Mouse (Mus musculus): ENCODE data around the gene 9030025P20Rik. TPM values are rescaled to one million over a fixed set of nuclear protein-coding genes. Genes with fewer than 3 reads are reported as not detected.
"Not testable (repeated sequence)": the region's sequence is repeated elsewhere in the genome, so short reads cannot be mapped to it uniquely, and the experiment has no call there.

9030025P20Rik gene
- 4.8 and 8.6 TPM in 2 replicates for total RNA-seq (2021)
- long read RNA-seq, experiment 1, partial matches to known transcripts: 2 of 6 reads
- long read RNA-seq, experiment 1, other reads (novel, unspliced or antisense): 4 of 6 reads
- long read RNA-seq, experiment 2, partial matches to known transcripts: 2 of 7 reads
- long read RNA-seq, experiment 2, other reads (novel, unspliced or antisense): 4 of 7 reads

GRCm38 (mm10) chr17:14978362-14979038 is at the start of gene 9030025P20Rik, which contains the start of gene Gm3417:
Gene 9030025P20Rik, plus strand, starts transcription at chr17:14978468.
Gene Gm3417, minus strand, starts transcription at chr17:14978790.
- not testable (repeated sequence) for DNase-seq

- no peak for DNase-seq
These were observed 49.6 kb upstream of the 9030025P20Rik start for GRCm38 (mm10) chr17:14928631-14929030.

- no peak for DNase-seq
These were observed 47.6 kb upstream of the 9030025P20Rik start for GRCm38 (mm10) chr17:14930697-14931096.

- no peak for DNase-seq
These were observed 46.8 kb upstream of the 9030025P20Rik start for GRCm38 (mm10) chr17:14931469-14931868.

GRCm38 (mm10) chr17:14935280-14935679 is 43.0 kb upstream of the 9030025P20Rik start:
- not testable (repeated sequence) for DNase-seq

GRCm38 (mm10) chr17:14935841-14936605 is 42.2 kb upstream of the 9030025P20Rik start:
- peak; percentile 18 for DNase-seq

GRCm38 (mm10) chr17:14942181-14942580 is 36.1 kb upstream of the 9030025P20Rik start:
- DNase-seq: not testable (repeated sequence)

- DNase-seq: peak; percentile 100
These were observed 35.1 kb upstream of the 9030025P20Rik start, which contains the start of the genes Wdr27 and 1600012H06Rik for GRCm38 (mm10) chr17:14943009-14943728. Gene Wdr27, minus strand, starts transcription at chr17:14943158. Gene 1600012H06Rik, plus strand, starts transcription at chr17:14943184.

GRCm38 (mm10) chr17:14943729-14944059 is 34.6 kb upstream of the 9030025P20Rik start:
- no peak for DNase-seq

GRCm38 (mm10) chr17:14944551-14944950 is 33.7 kb upstream of the 9030025P20Rik start:
- peak; percentile 14 for DNase-seq

- DNase-seq: peak; percentile 25
These were observed 29.0 kb upstream of the 9030025P20Rik start for GRCm38 (mm10) chr17:14949161-14949827.

GRCm38 (mm10) chr17:14953452-14953851 is 24.8 kb upstream of the 9030025P20Rik start:
- DNase-seq: no peak

GRCm38 (mm10) chr17:14958686-14959327 is 19.5 kb upstream of the 9030025P20Rik start:
- DNase-seq: no peak

GRCm38 (mm10) chr17:14959979-14960378 is 18.3 kb upstream of the 9030025P20Rik start:
- DNase-seq: peak; percentile 26

GRCm38 (mm10) chr17:14960520-14960919 is 17.7 kb upstream of the 9030025P20Rik start:
- peak; percentile 45 for DNase-seq

GRCm38 (mm10) chr17:14960951-14961556 is 17.2 kb upstream of the 9030025P20Rik start, which contains the start of gene Phf10:
Gene Phf10, minus strand, starts transcription at chr17:14961273.
- peak; percentile 62 for DNase-seq

- not testable (repeated sequence) for DNase-seq
These were observed 16.6 kb upstream of the 9030025P20Rik start for GRCm38 (mm10) chr17:14961557-14962154.

GRCm38 (mm10) chr17:14968373-14968913 is 9.8 kb upstream of the 9030025P20Rik start:
- DNase-seq: not testable (repeated sequence)

- not testable (repeated sequence) for DNase-seq
These were observed 428 bp upstream of the 9030025P20Rik start for GRCm38 (mm10) chr17:14977718-14978361.

All from adrenal gland, postnatal 14 days (tissue).